Mouse (Mus musculus): ENCODE measurements around the gene Tnni2.

- no peak for TF ChIP-seq CTCF (IDR thresholded peaks at IDR 0.05; ENCODE audit: low read depth, low read length)
- TF ChIP-seq POLR2AphosphoS5 (IDR thresholded peaks at IDR 0.05; ENCODE audit: insufficient replicate concordance, low read depth, low read length) = no peak
- no peak for TF ChIP-seq TAL1 (conservative IDR thresholded peaks at IDR 0.05; ENCODE audit: low read depth, low read length)
- no peak for TF ChIP-seq GATA1 (IDR thresholded peaks at IDR 0.05; ENCODE audit: borderline replicate concordance, low read length)
- no peak for TF ChIP-seq GATA2 (IDR thresholded peaks at IDR 0.05; ENCODE audit: borderline replicate concordance, low read depth, low read length)
Observed at GRCm38 (mm10) chr7:142493535-142493934, 51.9 kb downstream of the Tnni2 start.

Data from G1E (cell line).